Mouse (Mus musculus) lung, embryonic 14.5 days (tissue): Measurements from ENCODE around the gene Nbl1. TPM values are rescaled to one million over a fixed set of nuclear protein-coding genes. Genes with fewer than 3 reads are reported as not detected.

Source experiments
- ATAC-seq: fragments of 200-750 bp; cut with Nextera tagmentation; 2 replicates; pipeline ENCODE4 v1.8.0; 2017; ENCODE audit warnings: mild to moderate bottlenecking, moderate TSS enrichment, moderate library complexity; ENCODE audit not compliant: insufficient read depth
- DNase-seq: peaks from one replicate; pipeline ENCODE4 v3.0.0-alpha.2; 2015
- H3K27ac ChIP-seq: fragments of 300-500 bp; sonication (generic); 2 replicates; pipeline ENCODE4 v1.5.1; 2014; ENCODE audit warnings: low read depth, mild to moderate bottlenecking, moderate library complexity
- H3K27me3 ChIP-seq: fragments of 300-500 bp; sonication (generic); 2 replicates; pipeline ENCODE4 v1.6.1; 2014; ENCODE audit warnings: low read length, control low read depth; ENCODE audit not compliant: insufficient read depth
- H3K36me3 ChIP-seq: fragments of 300-500 bp; sonication (generic); 2 replicates; pipeline ENCODE4 v1.6.1; 2014; ENCODE audit warnings: control low read depth; ENCODE audit not compliant: insufficient read depth
- H3K4me1 ChIP-seq: fragments of 300-500 bp; sonication (generic); 2 replicates; pipeline ENCODE4 v1.6.1; 2014; ENCODE audit warnings: antibody characterized with exemption, control low read depth; ENCODE audit not compliant: insufficient read depth
- H3K4me2 ChIP-seq: fragments of 300-500 bp; sonication (generic); 2 replicates; pipeline ENCODE4 v1.6.1; 2014; ENCODE audit warnings: mild to moderate bottlenecking
- H3K4me3 ChIP-seq: fragments of 300-500 bp; sonication (generic); 2 replicates; pipeline ENCODE4 v1.5.1; 2014; ENCODE audit warnings: low read depth, low read length
- H3K9ac ChIP-seq: fragments of 300-500 bp; sonication (generic); 2 replicates; pipeline ENCODE4 v1.6.1; 2014
- H3K9me3 ChIP-seq: fragments of 300-500 bp; sonication (generic); 2 replicates; pipeline ENCODE4 v1.6.1; 2016; ENCODE audit warnings: low read depth, low read length, control low read depth
- CTCF ChIP-seq: IDR thresholded peaks from 2 replicates; pipeline ENCODE4 v1.5.1; 2016; ENCODE audit warnings: antibody characterized with exemption, low read depth
- WGBS: fragments of 180-500 bp; shearing (Covaris S2); extraction: QIAGEN DNeasy Blood & Tissue Kit; methylation state at CpG from one replicate; pipeline ENCODE4 v1.1.7; 2014; 5-methylcytosine and 5-hydroxymethylcytosine counted together
- polyA plus RNA-seq: library from polyadenylated mRNA; unstranded; fragments of >200 nt; fragmentation: Nextera tagmentation; extraction: Ambion mirVana; gene quantifications from 2 replicates; pipeline ENCODE4 v1.2.1, GENCODE M21; 2014

Nbl1 gene
- polyA plus RNA-seq, 1 experiment from 2014 or later: 48.0 TPM

DNA sequence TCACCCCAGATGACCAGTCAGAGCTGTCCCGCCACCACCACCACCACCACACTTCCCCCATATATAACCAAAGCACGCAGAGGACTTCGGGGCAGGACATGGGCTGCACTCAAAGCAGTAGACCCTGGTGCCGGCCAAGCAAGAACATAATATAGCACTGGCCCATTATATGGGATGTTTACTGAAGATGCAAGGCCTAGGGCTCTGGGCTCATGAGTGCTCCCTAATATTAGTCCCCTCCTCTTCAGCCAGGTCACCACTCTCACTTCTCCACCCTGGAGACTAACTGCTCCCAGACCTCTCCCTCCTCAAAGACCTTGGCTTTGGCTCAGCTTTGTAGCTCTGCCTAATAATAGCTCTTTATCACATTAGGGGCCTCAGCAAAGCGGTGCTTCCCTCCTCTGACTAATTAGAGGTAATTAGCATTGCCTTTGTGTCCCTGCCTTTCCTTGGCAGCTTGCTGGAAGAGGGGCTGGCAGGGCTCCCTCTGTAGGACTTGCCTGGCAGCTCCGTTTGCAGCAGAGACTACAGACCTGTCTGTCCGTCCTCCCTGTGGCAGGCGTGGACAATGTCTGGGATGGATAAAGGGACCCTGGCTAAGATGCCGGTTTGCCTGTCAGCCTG, 38.4 kb downstream of the Nbl1 start:
- no peak for TF ChIP-seq CTCF
- no peak overlapping the region for H3K9ac ChIP-seq
- no peak overlapping the region for H3K27ac ChIP-seq
- H3K9me3 ChIP-seq: no peaks in the 10 kb centered on the region
- no peak overlapping the region for H3K4me2 ChIP-seq
- DNase-seq (no peak), ATAC-seq (no peak)
- WGBS: 54% methylated on average over 9 of the region's 9 CpGs
- no peaks in the 10 kb centered on the region for H3K36me3 ChIP-seq
- no peaks in the 10 kb centered on the region for H3K27me3 ChIP-seq
- no peaks in the 10 kb centered on the region for H3K4me1 ChIP-seq
- H3K4me3 ChIP-seq: no peak overlapping the region

GRCm38 (mm10) chr4:139053391-139053790, 39.4 kb downstream of the Nbl1 start:
- Histone ChIP-seq H3K4me2 (no peak overlapping the region), H3K9me3 (no peaks in the 10 kb centered on the region), H3K4me1 (no peaks in the 10 kb centered on the region), H3K27ac (no peak overlapping the region), H3K9ac (no peak overlapping the region), H3K4me3 (no peak overlapping the region), H3K36me3 (no peaks in the 10 kb centered on the region), H3K27me3 (no peaks in the 10 kb centered on the region)
- no peak for TF ChIP-seq CTCF
- ATAC-seq: no peak
- 31% methylated on average over 5 of the region's 5 CpGs for whole genome bisulfite sequencing
- no peak for DNase-seq

DNA sequence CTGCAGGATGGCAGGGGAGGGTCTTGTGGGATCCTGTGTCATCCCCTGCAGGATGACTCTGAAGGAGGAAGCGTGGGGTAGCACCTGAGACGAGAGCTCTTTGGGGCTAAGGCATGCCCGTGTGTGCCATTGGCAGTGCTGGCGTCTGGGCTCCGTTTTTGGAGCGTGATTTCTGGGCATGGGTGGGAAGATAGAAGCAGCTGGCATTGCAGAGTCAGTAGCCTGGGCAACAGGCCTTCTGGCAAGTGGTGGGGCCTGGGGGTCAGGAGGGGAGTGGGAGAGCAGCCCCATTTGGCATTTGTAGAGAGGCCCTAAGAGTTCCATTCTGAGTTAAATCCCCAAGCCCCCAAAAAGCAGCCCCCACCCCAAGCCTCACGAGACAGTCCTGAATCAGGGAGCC, 40.0 kb downstream of the Nbl1 start:
- Histone ChIP-seq H3K36me3 (no peaks in the 10 kb centered on the region), H3K4me1 (no peaks in the 10 kb centered on the region)

DNA sequence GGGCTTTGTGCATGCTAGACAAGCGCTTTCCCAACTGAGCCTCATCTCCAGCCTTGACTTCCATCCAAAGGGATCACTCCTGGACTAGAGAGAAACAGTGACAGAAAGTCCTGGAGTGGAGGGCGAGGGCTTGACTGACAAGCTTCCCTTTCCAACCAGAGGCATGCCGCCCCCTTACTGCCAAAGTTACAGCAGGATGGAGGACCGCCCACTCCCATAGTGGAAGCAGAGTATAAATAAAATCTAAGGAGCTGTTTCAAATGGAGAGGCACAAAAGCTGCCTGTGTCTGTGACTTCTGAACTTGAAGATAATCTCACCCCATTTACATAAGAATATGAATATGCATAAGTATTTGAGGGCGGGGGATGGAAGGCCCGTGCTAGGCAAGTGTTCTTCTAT, 44.3 kb downstream of the Nbl1 start:
- WGBS: 72% methylated on average over 6 of the region's 6 CpGs
- ATAC-seq: no peak

More for the DNA sequence above, 40.0 kb downstream of the Nbl1 start:
- Histone ChIP-seq H3K9me3 (no peaks in the 10 kb centered on the region), H3K4me2 (no peak overlapping the region), H3K4me3 (no peak overlapping the region), H3K9ac (no peak overlapping the region), H3K27me3 (no peaks in the 10 kb centered on the region), H3K27ac (no peak overlapping the region)
- ATAC-seq (no peak), DNase-seq (no peak)
- WGBS: 76% methylated on average over 7 of the region's 7 CpGs
- no peak for TF ChIP-seq CTCF

DNA sequence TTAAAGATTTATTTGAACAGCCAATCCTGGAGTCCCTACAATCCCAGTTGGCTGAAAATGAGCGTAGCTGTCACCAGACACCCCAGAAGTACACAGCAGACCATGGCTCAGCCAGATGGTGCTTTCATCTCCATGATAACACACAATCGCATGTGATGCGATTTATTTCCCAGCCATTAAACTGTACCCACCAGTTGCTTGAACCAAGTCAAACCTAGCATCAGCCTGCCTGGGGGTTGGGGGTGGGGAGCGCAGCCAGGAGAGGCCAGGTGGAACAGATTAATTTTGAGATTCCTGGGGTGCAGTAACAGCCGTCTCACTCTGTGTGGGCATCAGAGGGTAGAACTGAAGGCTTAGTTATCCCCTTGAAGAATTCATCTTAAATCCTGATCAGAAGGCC, 46.4 kb downstream of the Nbl1 start:
- ATAC-seq (no peak), DNase-seq (no peak)
- Histone ChIP-seq H3K36me3 (no peaks in the 10 kb centered on the region), H3K27ac (no peak overlapping the region), H3K4me2 (no peak overlapping the region), H3K4me3 (no peak overlapping the region), H3K9ac (no peak overlapping the region), H3K4me1 (no peaks in the 10 kb centered on the region), H3K9me3 (no peaks in the 10 kb centered on the region), H3K27me3 (no peaks in the 10 kb centered on the region)
- WGBS: 56% methylated on average over 5 of the region's 5 CpGs
- TF ChIP-seq CTCF: no peak

More for the DNA sequence above, 44.3 kb downstream of the Nbl1 start:
- Histone ChIP-seq H3K36me3 (no peaks in the 10 kb centered on the region), H3K9ac (no peak overlapping the region), H3K4me2 (no peak overlapping the region), H3K4me3 (no peak overlapping the region), H3K4me1 (no peaks in the 10 kb centered on the region), H3K27me3 (no peaks in the 10 kb centered on the region), H3K9me3 (no peaks in the 10 kb centered on the region), H3K27ac (no peak overlapping the region)
- no peak for TF ChIP-seq CTCF
- no peak for DNase-seq

- Histone ChIP-seq H3K9me3 (no peaks in the 10 kb centered on the region), H3K36me3 (no peaks in the 10 kb centered on the region), H3K4me3 (no peak overlapping the region), H3K4me1 (no peaks in the 10 kb centered on the region), H3K4me2 (no peak overlapping the region), H3K27me3 (no peaks in the 10 kb centered on the region), H3K27ac (no peak overlapping the region), H3K9ac (no peak overlapping the region)
- DNase-seq: no peak
- ATAC-seq: no peak
- WGBS: 80% methylated on average over 5 of the region's 5 CpGs
- TF ChIP-seq CTCF: no peak
Measured at GRCm38 (mm10) chr4:139044566-139044965, 48.2 kb downstream of the Nbl1 start.

DNA sequence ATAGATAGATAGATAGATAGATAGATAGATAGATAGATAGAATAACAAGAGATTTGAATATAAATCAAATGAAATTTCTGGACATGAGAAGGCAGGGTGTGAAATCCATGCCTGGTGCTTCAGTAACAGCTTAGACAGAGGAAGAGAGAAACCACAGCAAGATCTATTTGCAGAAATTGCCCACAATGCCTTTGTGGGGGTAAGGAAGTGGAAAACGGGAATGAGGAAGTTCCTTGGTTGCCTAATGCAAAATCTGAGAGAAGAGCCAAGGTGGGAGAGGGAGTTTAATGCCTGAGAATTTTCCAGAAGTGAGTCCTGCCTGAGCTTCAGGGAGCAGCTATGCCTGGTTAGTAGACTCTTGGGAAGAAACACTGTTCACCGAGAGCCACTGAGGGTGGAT, 49.2 kb downstream of the Nbl1 start:
- Histone ChIP-seq H3K4me1 (no peaks in the 10 kb centered on the region), H3K27me3 (no peaks in the 10 kb centered on the region), H3K4me3 (no peak overlapping the region), H3K9ac (no peak overlapping the region), H3K9me3 (no peaks in the 10 kb centered on the region), H3K36me3 (no peaks in the 10 kb centered on the region), H3K4me2 (no peak overlapping the region), H3K27ac (no peak overlapping the region)
- ATAC-seq (no peak), DNase-seq (no peak)
- no peak for TF ChIP-seq CTCF
- 87% methylated on average over 2 of the region's 2 CpGs for WGBS

DNA sequence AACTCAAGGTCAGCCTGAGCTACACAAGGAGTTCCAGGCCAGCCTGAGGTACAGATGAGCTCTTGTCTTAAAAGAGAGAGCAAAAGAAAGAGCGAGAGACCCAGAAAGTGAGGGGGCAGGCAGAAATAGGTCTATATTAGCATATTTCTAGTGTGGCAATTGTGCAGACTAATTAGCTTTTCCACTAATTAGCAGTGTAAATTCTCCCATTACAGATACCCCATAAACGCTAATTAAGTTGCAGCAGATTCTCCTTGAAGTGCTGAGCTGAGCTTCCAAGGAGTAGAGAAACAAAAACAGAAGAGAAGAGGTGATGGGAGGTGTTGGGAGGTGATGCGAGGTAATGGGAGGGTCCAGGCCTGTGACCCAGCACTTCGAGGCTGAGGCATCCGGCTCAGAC, 50.2 kb downstream of the Nbl1 start:
- TF ChIP-seq CTCF: no peak
- no peak overlapping the region for H3K27ac ChIP-seq
- H3K4me2 ChIP-seq: no peak overlapping the region
- H3K4me3 ChIP-seq: no peak overlapping the region
- DNase-seq (no peak), ATAC-seq (no peak)
- H3K36me3 ChIP-seq: no peaks in the 10 kb centered on the region
- no peaks in the 10 kb centered on the region for H3K9me3 ChIP-seq
- H3K9ac ChIP-seq: no peak overlapping the region
- H3K27me3 ChIP-seq: no peaks in the 10 kb centered on the region
- 77% methylated on average over 5 of the region's 5 CpGs for WGBS
- H3K4me1 ChIP-seq: peaks cover 8% of the 10 kb centered on the region
